Mouse (Mus musculus): ENCODE data around the gene Nup54. TPM values are rescaled to one million over a fixed set of nuclear protein-coding genes. Genes with fewer than 3 reads are reported as not detected.

Nup54 gene
- polyA plus RNA-seq, 1 experiment from 2014 or later: 38.9 TPM

- 91% methylated on average over 5 of the region's 5 CpGs for WGBS
- Histone ChIP-seq H3K27ac (replicated peaks) (no peak overlapping the region), H3K27me3 (no peaks in the 10 kb centered on the region), H3K36me3 (peaks cover 65% of the 10 kb centered on the region), H3K4me3 (replicated peaks) (no peak overlapping the region), H3K4me2 (replicated peaks) (no peak overlapping the region), H3K4me1 (no peaks in the 10 kb centered on the region), H3K9ac (no peak overlapping the region), H3K9me3 (replicated peaks) (no peaks in the 10 kb centered on the region)
- ATAC-seq (ENCODE audit: insufficient number of reproducible peaks, low FRiP score, low TSS enrichment, low read depth): no peak
These were observed 11.7 kb upstream of the Nup54 start for GRCm38 (mm10) chr5:92446736-92447135.

- H3K36me3 ChIP-seq: peaks cover 50% of the 10 kb centered on the region
These were observed 10.0 kb upstream of the Nup54 start for GRCm38 (mm10) chr5:92445016-92445415.

GRCm38 (mm10) chr5:92442914-92443313, 7.9 kb upstream of the Nup54 start:
- WGBS: 87% methylated on average over 7 of the region's 7 CpGs
- H3K4me1 ChIP-seq: no peaks in the 10 kb centered on the region
- H3K27ac ChIP-seq (replicated peaks): no peak overlapping the region
- no peak overlapping the region for H3K4me3 ChIP-seq (replicated peaks)
- ATAC-seq (ENCODE audit: insufficient number of reproducible peaks, low FRiP score, low TSS enrichment, low read depth): no peak
- no peak overlapping the region for H3K4me2 ChIP-seq (replicated peaks)
- H3K9me3 ChIP-seq (replicated peaks): no peaks in the 10 kb centered on the region
- H3K36me3 ChIP-seq: peaks cover 30% of the 10 kb centered on the region
- no peak overlapping the region for H3K9ac ChIP-seq
- no peaks in the 10 kb centered on the region for H3K27me3 ChIP-seq

More at GRCm38 (mm10) chr5:92445016-92445415, 10.0 kb upstream of the Nup54 start:
- no peak overlapping the region for H3K27ac ChIP-seq (replicated peaks)
- H3K4me3 ChIP-seq (replicated peaks): no peak overlapping the region
- no peak overlapping the region for H3K4me2 ChIP-seq (replicated peaks)
- H3K9me3 ChIP-seq (replicated peaks): no peaks in the 10 kb centered on the region
- no peak for ATAC-seq (ENCODE audit: insufficient number of reproducible peaks, low FRiP score, low TSS enrichment, low read depth)
- H3K9ac ChIP-seq: no peak overlapping the region
- H3K4me1 ChIP-seq: no peaks in the 10 kb centered on the region
- no peaks in the 10 kb centered on the region for H3K27me3 ChIP-seq
- WGBS: 88% methylated on average over 2 of the region's 2 CpGs

DNA sequence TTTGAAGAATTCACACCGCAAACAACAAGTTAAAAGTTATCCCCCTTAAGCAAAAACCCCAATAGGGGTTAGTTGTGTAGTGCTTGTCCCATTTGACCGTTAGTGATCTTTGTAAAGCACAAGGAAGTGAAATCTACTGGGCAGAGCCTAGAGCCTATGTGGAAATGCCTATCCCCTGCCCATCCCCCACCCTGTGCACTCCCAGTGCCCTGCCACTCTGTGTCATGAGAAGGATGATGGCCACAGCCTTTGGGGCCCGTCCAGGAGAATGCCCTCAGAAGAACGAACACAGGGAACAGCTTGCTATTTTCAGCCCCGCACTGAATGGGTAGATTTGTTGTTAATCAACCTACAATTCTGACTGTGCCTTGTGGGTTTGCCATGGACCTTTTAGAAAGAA, 6.5 kb upstream of the Nup54 start:
- no peaks in the 10 kb centered on the region for H3K9me3 ChIP-seq (replicated peaks)
- no peak overlapping the region for H3K4me3 ChIP-seq (replicated peaks)
- no peak overlapping the region for H3K4me2 ChIP-seq (replicated peaks)
- no peaks in the 10 kb centered on the region for H3K4me1 ChIP-seq
- no peak for ATAC-seq (ENCODE audit: insufficient number of reproducible peaks, low FRiP score, low TSS enrichment, low read depth)
- no peak overlapping the region for H3K9ac ChIP-seq
- H3K27ac ChIP-seq (replicated peaks): no peak overlapping the region
- 74% methylated on average over 5 of the region's 5 CpGs for WGBS
- H3K36me3 ChIP-seq: peaks cover 16% of the 10 kb centered on the region
- no peaks in the 10 kb centered on the region for H3K27me3 ChIP-seq

- H3K36me3 ChIP-seq: peaks cover 2% of the 10 kb centered on the region; the same call in 1 of the 2 replicates
- no peak overlapping the region for H3K9ac ChIP-seq
- no peaks in the 10 kb centered on the region for H3K27me3 ChIP-seq
- H3K4me3 ChIP-seq (replicated peaks): no peak overlapping the region
- no peak for ATAC-seq (ENCODE audit: insufficient number of reproducible peaks, low FRiP score, low TSS enrichment, low read depth)
- 92% methylated on average over 8 of the region's 8 CpGs for WGBS
- H3K4me2 ChIP-seq (replicated peaks): no peak overlapping the region
- no peak overlapping the region for H3K27ac ChIP-seq (replicated peaks)
- H3K4me1 ChIP-seq: peaks cover 5% of the 10 kb centered on the region; the same call in 1 of the 2 replicates
- H3K9me3 ChIP-seq (replicated peaks): no peaks in the 10 kb centered on the region
These were observed 3.5 kb upstream of the Nup54 start for GRCm38 (mm10) chr5:92438540-92438939.

GRCm38 (mm10) chr5:92434571-92434985, 441 bp downstream of the Nup54 start:
- Histone ChIP-seq H3K9ac (peak overlapping the region; percentile 85), H3K36me3 (peaks cover 4% of the 10 kb centered on the region; the same call in 1 of the 2 replicates), H3K9me3 (replicated peaks) (no peaks in the 10 kb centered on the region), H3K4me1 (peaks cover 10% of the 10 kb centered on the region; the same call in 1 of the 2 replicates), H3K4me3 (replicated peaks) (peak overlapping the region; percentile 92), H3K27me3 (no peaks in the 10 kb centered on the region), H3K27ac (replicated peaks) (peak overlapping the region; percentile 86), H3K4me2 (replicated peaks) (peak overlapping the region; percentile 58)
- WGBS: 0% methylated on average over 39 of the region's 39 CpGs
- peak; percentile 56 for ATAC-seq (ENCODE audit: insufficient number of reproducible peaks, low FRiP score, low TSS enrichment, low read depth)

- no peaks in the 10 kb centered on the region for H3K9me3 ChIP-seq (replicated peaks)
- peak overlapping the region; percentile 58 for H3K4me2 ChIP-seq (replicated peaks)
- H3K9ac ChIP-seq: peak overlapping the region; percentile 85
- H3K27ac ChIP-seq (replicated peaks): no peak overlapping the region; the same call in 1 of the 2 replicates
- H3K4me3 ChIP-seq (replicated peaks): peak overlapping the region; percentile 92
- no peaks in the 10 kb centered on the region for H3K27me3 ChIP-seq
- ATAC-seq (ENCODE audit: insufficient number of reproducible peaks, low FRiP score, low TSS enrichment, low read depth): no peak
- WGBS: 1% methylated on average over 12 of the region's 12 CpGs
- H3K36me3 ChIP-seq: peaks cover 5% of the 10 kb centered on the region; the same call in 1 of the 2 replicates
- H3K4me1 ChIP-seq: peaks cover 10% of the 10 kb centered on the region; the same call in 1 of the 2 replicates
These were observed 949 bp downstream of the Nup54 start for GRCm38 (mm10) chr5:92434070-92434469.

GRCm38 (mm10) chr5:92431611-92432010, 3.4 kb downstream of the Nup54 start:
- H3K4me1 ChIP-seq: peaks cover 10% of the 10 kb centered on the region; the same call in 1 of the 2 replicates
- H3K9ac ChIP-seq: no peak overlapping the region
- H3K36me3 ChIP-seq: peaks cover 29% of the 10 kb centered on the region
- 86% methylated on average over 7 of the region's 7 CpGs for WGBS
- no peak overlapping the region for H3K4me3 ChIP-seq (replicated peaks)
- no peak for ATAC-seq (ENCODE audit: insufficient number of reproducible peaks, low FRiP score, low TSS enrichment, low read depth)
- H3K27me3 ChIP-seq: no peaks in the 10 kb centered on the region
- no peak overlapping the region for H3K4me2 ChIP-seq (replicated peaks)
- no peaks in the 10 kb centered on the region for H3K9me3 ChIP-seq (replicated peaks)
- no peak overlapping the region for H3K27ac ChIP-seq (replicated peaks)

DNA sequence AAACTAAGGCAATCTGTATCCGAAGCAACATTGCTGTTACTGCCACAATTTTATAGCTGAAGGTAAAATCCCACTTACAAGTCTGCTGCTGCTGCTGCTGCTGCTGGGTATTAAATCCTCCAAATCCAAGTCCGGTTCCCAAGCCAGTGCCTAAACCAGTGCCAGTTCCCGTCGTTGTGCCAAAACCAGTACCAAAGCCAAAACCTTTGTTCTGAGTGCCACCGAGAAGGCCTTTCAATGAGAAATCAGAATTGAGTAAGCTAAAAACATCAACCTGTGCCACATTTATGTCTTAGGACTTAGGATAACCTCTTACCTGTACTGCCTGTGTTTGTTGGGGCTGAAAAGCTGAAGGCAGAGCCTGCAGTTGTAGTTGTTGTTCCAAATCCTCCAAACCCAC, 4.3 kb downstream of the Nup54 start:
- Histone ChIP-seq H3K4me3 (replicated peaks) (no peak overlapping the region), H3K36me3 (peaks cover 31% of the 10 kb centered on the region), H3K9ac (no peak overlapping the region), H3K4me1 (peaks cover 10% of the 10 kb centered on the region; the same call in 1 of the 2 replicates), H3K9me3 (replicated peaks) (no peaks in the 10 kb centered on the region), H3K27me3 (no peaks in the 10 kb centered on the region), H3K4me2 (replicated peaks) (no peak overlapping the region), H3K27ac (replicated peaks) (no peak overlapping the region)
- ATAC-seq (ENCODE audit: insufficient number of reproducible peaks, low FRiP score, low TSS enrichment, low read depth): no peak
- 84% methylated on average over 5 of the region's 5 CpGs for WGBS

GRCm38 (mm10) chr5:92424126-92424525, 10.9 kb downstream of the Nup54 start:
- ATAC-seq (ENCODE audit: insufficient number of reproducible peaks, low FRiP score, low TSS enrichment, low read depth): no peak
- 94% methylated on average over 11 of the region's 11 CpGs for WGBS
- no peak overlapping the region for H3K4me2 ChIP-seq (replicated peaks)

GRCm38 (mm10) chr5:92413982-92414375, 21.0 kb downstream of the Nup54 start:
- H3K36me3 ChIP-seq: peaks cover 33% of the 10 kb centered on the region
- no peak overlapping the region for H3K9ac ChIP-seq
- no peaks in the 10 kb centered on the region for H3K27me3 ChIP-seq
- no peak overlapping the region for H3K27ac ChIP-seq (replicated peaks)
- 79% methylated on average over 8 of the region's 8 CpGs for WGBS
- ATAC-seq (ENCODE audit: insufficient number of reproducible peaks, low FRiP score, low TSS enrichment, low read depth): no peak
- H3K4me3 ChIP-seq (replicated peaks): no peak overlapping the region
- no peak overlapping the region for H3K4me2 ChIP-seq (replicated peaks)
- H3K9me3 ChIP-seq (replicated peaks): no peaks in the 10 kb centered on the region
- no peaks in the 10 kb centered on the region for H3K4me1 ChIP-seq

More at GRCm38 (mm10) chr5:92424126-92424525, 10.9 kb downstream of the Nup54 start:
- Histone ChIP-seq H3K4me1 (no peaks in the 10 kb centered on the region), H3K27me3 (no peaks in the 10 kb centered on the region), H3K4me3 (replicated peaks) (no peak overlapping the region), H3K27ac (replicated peaks) (no peak overlapping the region), H3K9ac (no peak overlapping the region), H3K36me3 (peaks cover 82% of the 10 kb centered on the region), H3K9me3 (replicated peaks) (no peaks in the 10 kb centered on the region)
